Mouse (Mus musculus): ENCODE results near the gene Arv1.

- TF ChIP-seq POLR2A (IDR thresholded peaks at IDR 0.05; ENCODE audit: low read depth, low read length) = no peak
- TF ChIP-seq CTCF (conservative IDR thresholded peaks at IDR 0.05; ENCODE audit: insufficient read depth, insufficient read length, low read depth, low read length) = no peak
Measured at GRCm38 (mm10) chr8:124721862-124722515, at the start of gene Arv1, which contains the start of gene Ttc13.
